Mouse (Mus musculus) hindbrain, embryonic 16.5 days (tissue): ENCODE measurements at regions not wholly inside any gene's neighbourhood (a gene's known extent, or its start where the extent isn't known, plus 50 kb on each side); places are given as distances from the start of the nearest gene placed in this dataset.
A peak's percentile ranks its signal among the peaks of the same experiment; 100 is the strongest.

Experiments
- ATAC-seq: fragments of 200-750 bp; cut with Nextera tagmentation; 2 replicates; pipeline ENCODE4 v1.8.0; 2017; ENCODE audit warnings: moderate TSS enrichment, moderate library complexity
- H3K27ac ChIP-seq: fragments of 300-500 bp; sonication (generic); 2 replicates; pipeline ENCODE4 v1.5.1; 2014; ENCODE audit warnings: low read depth, mild to moderate bottlenecking, control low read depth, low read length, moderate library complexity
- H3K27me3 ChIP-seq: fragments of 300-500 bp; sonication (generic); replicated peaks from 2 replicates; pipeline ENCODE4 v1.6.1; 2014; ENCODE audit warnings: low read length; ENCODE audit not compliant: control insufficient read depth, insufficient read depth
- H3K36me3 ChIP-seq: fragments of 300-500 bp; sonication (generic); 2 replicates; pipeline ENCODE4 v1.6.1; 2014; ENCODE audit warnings: mild to moderate bottlenecking, low read length, moderate library complexity, mixed read lengths; ENCODE audit not compliant: control insufficient read depth, insufficient read depth
- H3K4me1 ChIP-seq: fragments of 300-500 bp; sonication (generic); 2 replicates; pipeline ENCODE4 v1.6.1; 2014; ENCODE audit warnings: low read depth, low read length; ENCODE audit not compliant: control insufficient read depth, insufficient read depth
- H3K4me2 ChIP-seq: fragments of 300-500 bp; sonication (generic); 2 replicates; pipeline ENCODE4 v1.6.1; 2014; ENCODE audit warnings: mild to moderate bottlenecking, low read length, control low read depth, moderate library complexity
- H3K4me3 ChIP-seq: fragments of 300-500 bp; sonication (generic); 2 replicates; pipeline ENCODE4 v1.5.1; 2014; ENCODE audit warnings: mild to moderate bottlenecking, low read length, control low read depth, moderate library complexity
- H3K9ac ChIP-seq: fragments of 300-500 bp; sonication (generic); 2 replicates; pipeline ENCODE4 v1.6.1; 2014; ENCODE audit warnings: low read depth, mild to moderate bottlenecking, control low read depth, low read length, moderate library complexity
- H3K9me3 ChIP-seq: fragments of 300-500 bp; sonication (generic); 2 replicates; pipeline ENCODE4 v1.6.1; 2014; ENCODE audit warnings: mild to moderate bottlenecking, low read length, moderate library complexity; ENCODE audit not compliant: control insufficient read depth
- WGBS: fragments of 180-500 bp; shearing (Covaris S2); extraction: QIAGEN DNeasy Blood & Tissue Kit; methylation state at CpG from one replicate; pipeline ENCODE4 v1.1.7; 2014; 5-methylcytosine and 5-hydroxymethylcytosine counted together

- ATAC-seq, result no peak
- H3K9ac ChIP-seq, result peak overlapping the region; percentile 25; the same call in 1 of the 2 replicates
- H3K4me2 ChIP-seq, result peak overlapping the region; percentile 53
- H3K36me3 ChIP-seq, result no peaks in the 10 kb centered on the region
- peaks cover 14% of the 10 kb centered on the region for H3K4me1 ChIP-seq
- no peaks in the 10 kb centered on the region for H3K9me3 ChIP-seq
- WGBS, result 3% methylated on average over 13 of the region's 13 CpGs
- H3K4me3 ChIP-seq, result peak overlapping the region; percentile 37
- H3K27ac ChIP-seq, result peak overlapping the region; percentile 14; the same call in 1 of the 2 replicates
- H3K27me3 ChIP-seq, result 0 out of 2 replicates have a peak, but pooled peaks cover 3% of the 10 kb centered on the region
These were observed 75.9 kb downstream of the Sox14 start for GRCm38 (mm10) chr9:99800076-99800475.

- ATAC-seq, result peak; percentile 91
- peak overlapping the region; percentile 41 for H3K9ac ChIP-seq
- peak overlapping the region; percentile 37 for H3K4me3 ChIP-seq
- WGBS, result 1% methylated on average over 16 of the region's 16 CpGs
- peak overlapping the region; percentile 53 for H3K4me2 ChIP-seq
- H3K36me3 ChIP-seq, result no peaks in the 10 kb centered on the region
- H3K4me1 ChIP-seq, result peaks cover 14% of the 10 kb centered on the region
- no peaks in the 10 kb centered on the region for H3K9me3 ChIP-seq
- peak overlapping the region; percentile 14 for H3K27ac ChIP-seq
- 0 out of 2 replicates have a peak, but pooled peaks cover 3% of the 10 kb centered on the region for H3K27me3 ChIP-seq
These were observed 76.5 kb downstream of the Sox14 start for GRCm38 (mm10) chr9:99799387-99800021.

- ATAC-seq, result no peak
- Histone ChIP-seq H3K4me2 (peak overlapping the region; percentile 12; the same call in 1 of the 2 replicates), H3K27me3 (peaks cover 3% of the 10 kb centered on the region; the same call in 1 of the 2 replicates), H3K4me3 (no peak overlapping the region), H3K9ac (no peak overlapping the region), H3K27ac (no peak overlapping the region), H3K4me1 (peaks cover 14% of the 10 kb centered on the region), H3K9me3 (no peaks in the 10 kb centered on the region), H3K36me3 (no peaks in the 10 kb centered on the region)
- WGBS, result 20% methylated on average over 9 of the region's 9 CpGs
These were observed 78.8 kb downstream of the Sox14 start for GRCm38 (mm10) chr9:99797066-99797770.

- H3K9me3 ChIP-seq, result no peaks in the 10 kb centered on the region
- H3K36me3 ChIP-seq, result no peaks in the 10 kb centered on the region
- H3K4me1 ChIP-seq, result peaks cover 3% of the 10 kb centered on the region; the same call in 1 of the 2 replicates
- peaks cover 3% of the 10 kb centered on the region; the same call in 1 of the 2 replicates for H3K27me3 ChIP-seq
- 64% methylated on average over 7 of the region's 7 CpGs for WGBS
- H3K27ac ChIP-seq, result no peak overlapping the region
- no peak overlapping the region for H3K4me2 ChIP-seq
- H3K9ac ChIP-seq, result no peak overlapping the region
- H3K4me3 ChIP-seq, result no peak overlapping the region
- ATAC-seq, result no peak
These were observed 75.6 kb upstream of the Cldn18 start for GRCm38 (mm10) chr9:99792700-99793099.

GRCm38 (mm10) chr9:99786864-99787263 is 69.8 kb upstream of the Cldn18 start:
- H3K36me3 ChIP-seq, result no peaks in the 10 kb centered on the region
- WGBS, result 83% methylated on average over 7 of the region's 7 CpGs
- no peaks in the 10 kb centered on the region for H3K4me1 ChIP-seq
- no peaks in the 10 kb centered on the region for H3K27me3 ChIP-seq
- no peak overlapping the region for H3K27ac ChIP-seq
- no peak overlapping the region for H3K4me3 ChIP-seq
- ATAC-seq, result no peak
- no peak overlapping the region for H3K4me2 ChIP-seq
- no peaks in the 10 kb centered on the region for H3K9me3 ChIP-seq
- H3K9ac ChIP-seq, result no peak overlapping the region

GRCm38 (mm10) chr9:99783156-99783555 is 66.1 kb upstream of the Cldn18 start:
- WGBS, result 70% methylated on average over 2 of the region's 2 CpGs
- no peaks in the 10 kb centered on the region for H3K36me3 ChIP-seq
- no peaks in the 10 kb centered on the region for H3K4me1 ChIP-seq
- no peak overlapping the region for H3K4me3 ChIP-seq
- H3K9ac ChIP-seq, result no peak overlapping the region
- H3K4me2 ChIP-seq, result no peak overlapping the region
- no peak overlapping the region for H3K27ac ChIP-seq
- no peaks in the 10 kb centered on the region for H3K27me3 ChIP-seq
- ATAC-seq, result no peak
- no peaks in the 10 kb centered on the region for H3K9me3 ChIP-seq

- H3K4me2 ChIP-seq, result no peak overlapping the region
- H3K4me3 ChIP-seq, result no peak overlapping the region
- no peak for ATAC-seq
- H3K9ac ChIP-seq, result no peak overlapping the region
- 49% methylated on average over 7 of the region's 7 CpGs for WGBS
- no peaks in the 10 kb centered on the region for H3K36me3 ChIP-seq
- no peak overlapping the region for H3K27ac ChIP-seq
- no peaks in the 10 kb centered on the region for H3K9me3 ChIP-seq
- no peaks in the 10 kb centered on the region for H3K27me3 ChIP-seq
- H3K4me1 ChIP-seq, result no peaks in the 10 kb centered on the region
These were observed 65.5 kb upstream of the Cldn18 start for GRCm38 (mm10) chr9:99782364-99783119.

- 70% methylated on average over 4 of the region's 4 CpGs for WGBS
- Histone ChIP-seq H3K27ac (no peak overlapping the region), H3K36me3 (no peaks in the 10 kb centered on the region), H3K9ac (no peak overlapping the region), H3K4me3 (no peak overlapping the region), H3K9me3 (no peaks in the 10 kb centered on the region), H3K27me3 (no peaks in the 10 kb centered on the region), H3K4me2 (no peak overlapping the region), H3K4me1 (no peaks in the 10 kb centered on the region)
- ATAC-seq, result no peak
These were observed 61.8 kb upstream of the Cldn18 start for GRCm38 (mm10) chr9:99778871-99779270.

GRCm38 (mm10) chr9:99770696-99771095 is 53.6 kb upstream of the Cldn18 start:
- peak overlapping the region; percentile 27; the same call in 1 of the 2 replicates for H3K9ac ChIP-seq
- no peak overlapping the region for H3K4me3 ChIP-seq
- no peaks in the 10 kb centered on the region for H3K9me3 ChIP-seq
- no peaks in the 10 kb centered on the region for H3K36me3 ChIP-seq
- no peak for ATAC-seq
- H3K27me3 ChIP-seq, result no peaks in the 10 kb centered on the region
- 8% methylated on average over 10 of the region's 10 CpGs for WGBS
- H3K4me2 ChIP-seq, result peak overlapping the region; percentile 33
- H3K27ac ChIP-seq, result no peak overlapping the region
- peaks cover 3% of the 10 kb centered on the region for H3K4me1 ChIP-seq
